Mouse (Mus musculus) heart, adult 2 months (tissue): ENCODE data around the gene Pcgf1. TPM values are rescaled to one million over a fixed set of nuclear protein-coding genes. Genes with fewer than 3 reads are reported as not detected.

ENCODE experiments used
- DNase-seq, 2 experiments: peaks; one replicate each; pipeline ENCODE4 v3.0.0; 2021
- H3K27ac ChIP-seq: fragments of 200-600 bp; 2 replicates; pipeline ENCODE4 v1.8.1; 2022
- H3K27me3 ChIP-seq: fragments of 200-500 bp; 2 replicates; pipeline ENCODE4 v1.6.1; 2012; ENCODE audit warnings: mild to moderate bottlenecking, low read length, inconsistent platforms, mixed read lengths; ENCODE audit not compliant: control insufficient read depth, insufficient read depth
- H3K36me3 ChIP-seq: fragments of 200-500 bp; 2 replicates; pipeline ENCODE4 v1.6.1; 2012; ENCODE audit warnings: low read length, inconsistent platforms; ENCODE audit not compliant: control insufficient read depth, insufficient read depth
- H3K4me1 ChIP-seq: fragments of 200-500 bp; 2 replicates; pipeline ENCODE4 v1.6.1; 2011; ENCODE audit warnings: low read length; ENCODE audit not compliant: control insufficient read depth, insufficient read depth
- H3K4me3 ChIP-seq: fragments of 200-600 bp; 2 replicates; pipeline ENCODE4 v1.8.1; 2022
- H3K79me2 ChIP-seq: fragments of 200-500 bp; replicated peaks from 2 replicates; pipeline ENCODE4 v1.6.1; 2012; ENCODE audit warnings: mild to moderate bottlenecking, inconsistent platforms, low read length, moderate library complexity, mixed read lengths; ENCODE audit not compliant: control insufficient read depth, insufficient read depth
- H3K9ac ChIP-seq: fragments of 200-500 bp; 2 replicates; pipeline ENCODE4 v1.6.1; 2012; ENCODE audit warnings: low read depth, mild to moderate bottlenecking, control low read depth, inconsistent platforms, low read length, mixed read lengths
- CTCF ChIP-seq: fragments of 200-600 bp; IDR thresholded peaks from 2 replicates; pipeline ENCODE4 v1.8.1; 2022; ENCODE audit warnings: antibody characterized with exemption, mild to moderate bottlenecking, moderate library complexity
- EP300 ChIP-seq: fragments of 200-500 bp; IDR thresholded peaks from 2 replicates; pipeline ENCODE4 v1.6.1; 2011; ENCODE audit warnings: low read depth, low read length, control low read depth; ENCODE audit not compliant: insufficient read depth
- POLR2A ChIP-seq: fragments of 200-500 bp; IDR thresholded peaks from 2 replicates; pipeline ENCODE4 v1.6.1; 2011; ENCODE audit warnings: mild to moderate bottlenecking, low read depth, low read length, control low read depth; ENCODE audit not compliant: insufficient read depth
- WGBS: fragments of 180-500 bp; shearing (Covaris S2); methylation state at CpG from one replicate; pipeline ENCODE4 v1.1.7; 2018; 5-methylcytosine and 5-hydroxymethylcytosine counted together
- intact Hi-C: fragments of 180-260 bp; cut with DNase I; formaldehyde crosslinking; loops from one replicate; pipeline ENCODE4 v1.15.1; 2025
- polyA plus RNA-seq: library from polyadenylated mRNA; depleted of rRNA; stranded (reverse); fragments of >200 nt; gene quantifications from 2 replicates; pipeline ENCODE4 v1.2.3, GENCODE M21; 2012
- total RNA-seq, 2 experiments: library from RNA; stranded (reverse); gene quantifications; 2 replicates each; pipeline ENCODE4 v1.2.3; 2021

Gene Pcgf1
- total and polyA plus RNA-seq, 3 experiments: 7.7 to 11.5 (median 8.0) TPM

- no peak for DNase-seq
- TF ChIP-seq POLR2A: no peak
- TF ChIP-seq EP300: no peak
- no peak for TF ChIP-seq CTCF
- no peak overlapping the region for H3K27ac ChIP-seq
- H3K9ac ChIP-seq: no peak overlapping the region
- no peak overlapping the region for H3K4me3 ChIP-seq
- no peaks in the 10 kb centered on the region for H3K36me3 ChIP-seq
- H3K79me2 ChIP-seq: no peaks in the 10 kb centered on the region
- intact Hi-C loops: no loop called here
- 80% methylated on average over 6 of the region's 6 CpGs for WGBS
- peaks cover 3% of the 10 kb centered on the region; the same call in 1 of the 2 replicates for H3K4me1 ChIP-seq
- H3K27me3 ChIP-seq: no peaks in the 10 kb centered on the region
Observed at GRCm38 (mm10) chr6:83043561-83043960, 34.1 kb upstream of the Pcgf1 start.

GRCm38 (mm10) chr6:83043993-83044392 is 33.7 kb upstream of the Pcgf1 start:
- no peaks in the 10 kb centered on the region for H3K36me3 ChIP-seq
- no peaks in the 10 kb centered on the region; the same call in 1 of the 2 replicates for H3K27me3 ChIP-seq
- H3K27ac ChIP-seq: no peak overlapping the region
- no peak overlapping the region for H3K4me3 ChIP-seq
- H3K79me2 ChIP-seq: no peaks in the 10 kb centered on the region
- no peak overlapping the region for H3K9ac ChIP-seq
- no peak for DNase-seq
- peaks cover 2% of the 10 kb centered on the region; the same call in 1 of the 2 replicates for H3K4me1 ChIP-seq
- TF ChIP-seq EP300 (no peak), CTCF (no peak), POLR2A (no peak)
- WGBS: 93% methylated on average over 5 of the region's 5 CpGs
- intact Hi-C loops: no loop called here

- Histone ChIP-seq H3K9ac (no peak overlapping the region), H3K4me3 (no peak overlapping the region), H3K4me1 (peaks cover 2% of the 10 kb centered on the region; the same call in 1 of the 2 replicates), H3K79me2 (no peaks in the 10 kb centered on the region), H3K27ac (no peak overlapping the region), H3K27me3 (no peaks in the 10 kb centered on the region; the same call in 1 of the 2 replicates), H3K36me3 (no peaks in the 10 kb centered on the region)
- intact Hi-C loops: no loop called here
- TF ChIP-seq CTCF (no peak), EP300 (0 out of 2 replicates have a peak, but pooled peaks have one; percentile 43)
- peak; percentile 52 to 58 for DNase-seq
- WGBS: 15% methylated on average over 9 of the region's 9 CpGs
Observed at GRCm38 (mm10) chr6:83044742-83045141, 32.9 kb upstream of the Pcgf1 start.

GRCm38 (mm10) chr6:83049367-83049766 is 28.3 kb upstream of the Pcgf1 start:
- H3K27me3 ChIP-seq: no peaks in the 10 kb centered on the region; the same call in 1 of the 2 replicates
- H3K36me3 ChIP-seq: no peaks in the 10 kb centered on the region
- no peak for TF ChIP-seq CTCF
- no peak for TF ChIP-seq POLR2A
- TF ChIP-seq EP300: no peak
- WGBS: 71% methylated on average over 10 of the region's 10 CpGs
- H3K4me1 ChIP-seq: peaks cover 6% of the 10 kb centered on the region
- intact Hi-C loops: no loop called here
- H3K27ac ChIP-seq: no peak overlapping the region
- no peak overlapping the region for H3K4me3 ChIP-seq
- no peaks in the 10 kb centered on the region for H3K79me2 ChIP-seq
- no peak overlapping the region for H3K9ac ChIP-seq
- no peak for DNase-seq

- TF ChIP-seq EP300: no peak
- no peak for TF ChIP-seq CTCF
- no peak for TF ChIP-seq POLR2A
- H3K79me2 ChIP-seq: no peaks in the 10 kb centered on the region; the same call in 1 of the 2 replicates
- DNase-seq: peak; percentile 43
- H3K27ac ChIP-seq: peak overlapping the region; percentile 93
- H3K27me3 ChIP-seq: no peaks in the 10 kb centered on the region; the same call in 1 of the 2 replicates
- peaks cover 8% of the 10 kb centered on the region for H3K4me1 ChIP-seq
- H3K4me3 ChIP-seq: peak overlapping the region; percentile 88
- no peaks in the 10 kb centered on the region for H3K36me3 ChIP-seq
- peak overlapping the region; percentile 75 for H3K9ac ChIP-seq
- intact Hi-C loops: no loop called here
- 4% methylated on average over 26 of the region's 26 CpGs for WGBS
Observed at GRCm38 (mm10) chr6:83053136-83053960, 24.3 kb upstream of the Pcgf1 start.
